Mouse (Mus musculus): ENCODE results near the gene Apob.

DNA sequence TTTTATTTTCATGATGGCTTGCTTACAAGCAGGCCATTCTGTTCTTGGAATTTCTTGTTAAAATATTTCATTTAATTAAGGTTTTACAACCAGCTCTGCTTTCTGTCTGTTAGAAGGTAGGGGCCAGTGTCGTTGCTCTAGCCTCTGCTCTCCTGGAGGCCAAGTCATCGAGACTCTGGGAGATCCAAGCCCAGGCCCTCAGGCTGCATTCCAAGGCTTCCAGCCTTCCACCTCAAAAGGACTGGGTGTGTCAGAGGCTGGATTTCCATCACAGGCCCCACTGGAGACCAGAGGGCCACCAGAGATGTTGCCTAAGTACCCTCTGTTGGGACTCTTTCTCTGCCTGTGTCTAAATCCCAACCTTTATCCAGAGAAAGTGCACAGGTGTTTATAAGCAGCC, 52.6 kb downstream of the Apob start:
- no peak for TF ChIP-seq CTCF (conservative IDR thresholded peaks at IDR 0.05 in 1 of 2, IDR thresholded peaks at IDR 0.05 in 1 of 2; ENCODE audit: low read depth in 2 of 2, low read length in 2 of 2)
- TF ChIP-seq CHD1 (IDR thresholded peaks at IDR 0.05; ENCODE audit: low read depth, low read length): no peak
- TF ChIP-seq TCF12 (IDR thresholded peaks at IDR 0.05; ENCODE audit: low read depth, low read length): no peak
- TF ChIP-seq POLR2A (IDR thresholded peaks at IDR 0.05; ENCODE audit: low read depth, low read length): no peak
- TF ChIP-seq RAD21 (IDR thresholded peaks at IDR 0.05; ENCODE audit: low read depth, low read length): no peak
- no peak for TF ChIP-seq POLR2AphosphoS2 (IDR thresholded peaks at IDR 0.05; ENCODE audit: low read depth, low read length)
- TF ChIP-seq ZKSCAN1 (IDR thresholded peaks at IDR 0.05; ENCODE audit: borderline replicate concordance, low read depth, low read length): no peak
- no peak for TF ChIP-seq UBTF (IDR thresholded peaks at IDR 0.05; ENCODE audit: low read depth, low read length)
- TF ChIP-seq MAFK (IDR thresholded peaks at IDR 0.05; ENCODE audit: insufficient replicate concordance, low read length): no peak

Data from CH12.LX (cell line).